Mouse (Mus musculus): ENCODE measurements at regions not wholly inside any gene's neighbourhood (a gene's known extent, or its start where the extent isn't known, plus 50 kb on each side); places are given as distances from the start of the nearest gene placed in this dataset.

- DNase-seq (ENCODE audit: low spot score in 2 of 2) = no peak
Measured at GRCm38 (mm10) chr15:68366816-68367215, 1866.1 kb upstream of the Lrrc6 start.

GRCm38 (mm10) chr15:68363058-68363735 is 1862.5 kb upstream of the Lrrc6 start:
- DNase-seq (ENCODE audit: low spot score in 2 of 2) = peak; percentile 97 to 99

- peak; percentile 18 to 19 for DNase-seq (ENCODE audit: low spot score in 2 of 2)
Measured at GRCm38 (mm10) chr15:68362081-68363057, 1861.7 kb upstream of the Lrrc6 start.

- no peak for DNase-seq (ENCODE audit: low spot score in 2 of 2)
Measured at GRCm38 (mm10) chr15:68360956-68361908, 1860.5 kb upstream of the Lrrc6 start.

- DNase-seq (ENCODE audit: low spot score in 2 of 2) = no peak
Measured at GRCm38 (mm10) chr15:68359496-68359895, 1858.8 kb upstream of the Lrrc6 start.

- DNase-seq (ENCODE audit: low spot score in 2 of 2) = no peak
Measured at GRCm38 (mm10) chr15:68355957-68356356, 1855.2 kb upstream of the Lrrc6 start.

GRCm38 (mm10) chr15:68344652-68345051 is 1843.9 kb upstream of the Lrrc6 start:
- no peak for DNase-seq (ENCODE audit: low spot score in 2 of 2)

- DNase-seq (ENCODE audit: low spot score in 2 of 2) = no peak
Measured at GRCm38 (mm10) chr15:68342542-68342941, 1841.8 kb upstream of the Lrrc6 start.

GRCm38 (mm10) chr15:68341056-68341455 is 1840.3 kb upstream of the Lrrc6 start:
- DNase-seq (ENCODE audit: low spot score in 2 of 2) = no peak

- peak in 1 of 2 experiments; percentile 13 for DNase-seq (ENCODE audit: low spot score in 2 of 2)
Measured at GRCm38 (mm10) chr15:68337264-68337663, 1836.6 kb upstream of the Lrrc6 start.

GRCm38 (mm10) chr15:68335837-68336236 is 1835.1 kb upstream of the Lrrc6 start:
- no peak for DNase-seq (ENCODE audit: low spot score in 2 of 2)

GRCm38 (mm10) chr15:68316116-68316515 is 1815.4 kb upstream of the Lrrc6 start:
- DNase-seq (ENCODE audit: low spot score in 2 of 2) = no peak
